Mouse (Mus musculus): ENCODE measurements at regions not wholly inside any gene's neighbourhood (a gene's known extent, or its start where the extent isn't known, plus 50 kb on each side); places are given as distances from the start of the nearest gene placed in this dataset.

GRCm38 (mm10) chr11:65443466-65444024 lies 173.8 kb upstream of the Myocd start:
- H3K9ac ChIP-seq (ENCODE audit: low read depth, low read length) = no peak overlapping the region
- H3K27ac ChIP-seq (replicated peaks; ENCODE audit: insufficient read depth, low read depth, low read length) = no peak overlapping the region
- H3K4me3 ChIP-seq (ENCODE audit: insufficient read depth, low read depth, low read length) = no peak overlapping the region
- TF ChIP-seq CTCF (IDR thresholded peaks at IDR 0.05; ENCODE audit: low read depth, low read length) (no peak), POLR2A (IDR thresholded peaks at IDR 0.05; ENCODE audit: extremely low read depth, insufficient read depth, low read length) (no peak)
- H3K27me3 ChIP-seq (ENCODE audit: control insufficient read depth, insufficient read depth, low read length) = no peaks in the 10 kb centered on the region
- 86% methylated on average over 11 of the region's 11 CpGs for WGBS
- no peak for DNase-seq (ENCODE audit: extremely low read depth, low read depth, low spot score)
- no peaks in the 10 kb centered on the region for H3K4me1 ChIP-seq (ENCODE audit: control insufficient read depth, insufficient read depth, low read length)
- H3K36me3 ChIP-seq (ENCODE audit: control insufficient read depth, insufficient read depth, low read length) = no peaks in the 10 kb centered on the region
- no peaks in the 10 kb centered on the region for H3K79me2 ChIP-seq (ENCODE audit: control insufficient read depth, insufficient read depth, low read length)

GRCm38 (mm10) chr11:65435699-65436161 lies 165.9 kb upstream of the Myocd start:
- TF ChIP-seq POLR2A (IDR thresholded peaks at IDR 0.05; ENCODE audit: extremely low read depth, insufficient read depth, low read length) = no peak
- no peak for TF ChIP-seq CTCF (IDR thresholded peaks at IDR 0.05; ENCODE audit: low read depth, low read length)
- WGBS = 84% methylated on average over 4 of the region's 4 CpGs

GRCm38 (mm10) chr11:65421889-65422288 lies 152.1 kb upstream of the Myocd start:
- Histone ChIP-seq H3K36me3 (ENCODE audit: control insufficient read depth, insufficient read depth, low read length) (no peaks in the 10 kb centered on the region), H3K4me1 (ENCODE audit: control insufficient read depth, insufficient read depth, low read length) (no peaks in the 10 kb centered on the region), H3K27ac (replicated peaks; ENCODE audit: insufficient read depth, low read depth, low read length) (no peak overlapping the region), H3K27me3 (ENCODE audit: control insufficient read depth, insufficient read depth, low read length) (no peaks in the 10 kb centered on the region), H3K79me2 (ENCODE audit: control insufficient read depth, insufficient read depth, low read length) (no peaks in the 10 kb centered on the region), H3K9ac (ENCODE audit: low read depth, low read length) (no peak overlapping the region), H3K4me3 (ENCODE audit: insufficient read depth, low read depth, low read length) (no peak overlapping the region)
- WGBS = 28% methylated on average over 1 of the region's 1 CpGs
- TF ChIP-seq POLR2A (IDR thresholded peaks at IDR 0.05; ENCODE audit: extremely low read depth, insufficient read depth, low read length) (no peak), CTCF (IDR thresholded peaks at IDR 0.05; ENCODE audit: low read depth, low read length) (no peak)
- DNase-seq (ENCODE audit: extremely low read depth, low read depth, low spot score) = no peak

More at GRCm38 (mm10) chr11:65435699-65436161, 165.9 kb upstream of the Myocd start:
- no peak overlapping the region for H3K9ac ChIP-seq (ENCODE audit: low read depth, low read length)
- H3K27me3 ChIP-seq (ENCODE audit: control insufficient read depth, insufficient read depth, low read length) = no peaks in the 10 kb centered on the region
- H3K4me1 ChIP-seq (ENCODE audit: control insufficient read depth, insufficient read depth, low read length) = no peaks in the 10 kb centered on the region
- no peak overlapping the region for H3K27ac ChIP-seq (replicated peaks; ENCODE audit: insufficient read depth, low read depth, low read length)
- no peak for DNase-seq (ENCODE audit: extremely low read depth, low read depth, low spot score)
- H3K4me3 ChIP-seq (ENCODE audit: insufficient read depth, low read depth, low read length) = no peak overlapping the region
- H3K36me3 ChIP-seq (ENCODE audit: control insufficient read depth, insufficient read depth, low read length) = no peaks in the 10 kb centered on the region
- H3K79me2 ChIP-seq (ENCODE audit: control insufficient read depth, insufficient read depth, low read length) = no peaks in the 10 kb centered on the region

- Histone ChIP-seq H3K4me1 (ENCODE audit: control insufficient read depth, insufficient read depth, low read length) (no peaks in the 10 kb centered on the region), H3K27me3 (ENCODE audit: control insufficient read depth, insufficient read depth, low read length) (no peaks in the 10 kb centered on the region), H3K36me3 (ENCODE audit: control insufficient read depth, insufficient read depth, low read length) (no peaks in the 10 kb centered on the region), H3K9ac (ENCODE audit: low read depth, low read length) (no peak overlapping the region), H3K79me2 (ENCODE audit: control insufficient read depth, insufficient read depth, low read length) (no peaks in the 10 kb centered on the region), H3K27ac (replicated peaks; ENCODE audit: insufficient read depth, low read depth, low read length) (no peak overlapping the region), H3K4me3 (ENCODE audit: insufficient read depth, low read depth, low read length) (no peak overlapping the region)
- DNase-seq (ENCODE audit: extremely low read depth, low read depth, low spot score) = no peak
- TF ChIP-seq CTCF (IDR thresholded peaks at IDR 0.05; ENCODE audit: low read depth, low read length) (no peak), POLR2A (IDR thresholded peaks at IDR 0.05; ENCODE audit: extremely low read depth, insufficient read depth, low read length) (no peak)
- 87% methylated on average over 1 of the region's 1 CpGs for WGBS
Observed at GRCm38 (mm10) chr11:65408621-65409020, 138.8 kb upstream of the Myocd start.

- H3K79me2 ChIP-seq (ENCODE audit: control insufficient read depth, insufficient read depth, low read length) = no peaks in the 10 kb centered on the region
- 61% methylated on average over 12 of the region's 12 CpGs for WGBS
- no peaks in the 10 kb centered on the region for H3K36me3 ChIP-seq (ENCODE audit: control insufficient read depth, insufficient read depth, low read length)
- H3K27ac ChIP-seq (replicated peaks; ENCODE audit: insufficient read depth, low read depth, low read length) = no peak overlapping the region
- TF ChIP-seq CTCF (IDR thresholded peaks at IDR 0.05; ENCODE audit: low read depth, low read length) = no peak
- no peaks in the 10 kb centered on the region for H3K4me1 ChIP-seq (ENCODE audit: control insufficient read depth, insufficient read depth, low read length)
- H3K27me3 ChIP-seq (ENCODE audit: control insufficient read depth, insufficient read depth, low read length) = no peaks in the 10 kb centered on the region
- no peak for DNase-seq (ENCODE audit: extremely low read depth, low read depth, low spot score)
- no peak overlapping the region for H3K9ac ChIP-seq (ENCODE audit: low read depth, low read length)
- no peak overlapping the region for H3K4me3 ChIP-seq (ENCODE audit: insufficient read depth, low read depth, low read length)
Observed at GRCm38 (mm10) chr11:65402460-65403154, 132.8 kb upstream of the Myocd start.

- no peak overlapping the region for H3K27ac ChIP-seq (replicated peaks; ENCODE audit: insufficient read depth, low read depth, low read length)
- no peak overlapping the region for H3K4me3 ChIP-seq (ENCODE audit: insufficient read depth, low read depth, low read length)
- H3K9ac ChIP-seq (ENCODE audit: low read depth, low read length) = no peak overlapping the region
- WGBS = 81% methylated on average over 3 of the region's 3 CpGs
- no peak for DNase-seq (ENCODE audit: extremely low read depth, low read depth, low spot score)
- no peaks in the 10 kb centered on the region for H3K79me2 ChIP-seq (ENCODE audit: control insufficient read depth, insufficient read depth, low read length)
- TF ChIP-seq POLR2A (IDR thresholded peaks at IDR 0.05; ENCODE audit: extremely low read depth, insufficient read depth, low read length) = no peak
- no peak for TF ChIP-seq CTCF (IDR thresholded peaks at IDR 0.05; ENCODE audit: low read depth, low read length)
- no peaks in the 10 kb centered on the region for H3K27me3 ChIP-seq (ENCODE audit: control insufficient read depth, insufficient read depth, low read length)
- no peaks in the 10 kb centered on the region for H3K36me3 ChIP-seq (ENCODE audit: control insufficient read depth, insufficient read depth, low read length)
- no peaks in the 10 kb centered on the region for H3K4me1 ChIP-seq (ENCODE audit: control insufficient read depth, insufficient read depth, low read length)
Observed at GRCm38 (mm10) chr11:65389238-65389637, 119.4 kb upstream of the Myocd start.

All from liver, adult 2 months (tissue).